Mouse (Mus musculus) small intestine, adult 10 weeks (tissue): ENCODE data around the gene Lrrc55. TPM values are rescaled to one million over a fixed set of nuclear protein-coding genes. Genes with fewer than 3 reads are reported as not detected.

Source experiments
- polyA plus RNA-seq: library from polyadenylated mRNA; stranded (reverse); fragments of 350-450 nt; fragmentation: Illumina TruSeq; extraction: RNeasy Lipid Tissue Mini Kit (QIAGEN cat#74804); gene quantifications from one replicate; pipeline ENCODE4 v1.2.3, GENCODE M21; 2014; ENCODE audit warnings: low replicate concordance

The Lrrc55 gene
- polyA plus RNA-seq = 3.0 TPM

DNA sequence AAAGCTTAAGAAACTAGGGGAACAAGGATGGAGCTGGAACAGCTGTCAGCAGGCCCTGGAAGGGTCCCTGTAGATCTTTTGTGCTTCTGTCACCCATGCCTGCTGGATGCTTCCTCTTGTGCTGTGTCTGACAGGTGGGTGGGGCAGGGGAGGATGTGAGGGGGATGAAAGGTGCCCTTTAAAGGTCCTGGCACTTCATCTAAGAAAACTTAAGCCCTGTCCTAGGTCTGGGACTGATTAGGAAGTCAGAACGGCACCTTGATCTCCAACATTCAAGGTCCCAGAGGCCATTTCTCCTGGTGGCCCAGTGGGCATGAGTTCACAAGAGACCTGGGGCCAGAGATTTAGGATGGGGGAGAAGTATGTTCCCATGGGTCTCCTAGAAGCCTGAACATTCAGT lies at the start of gene Lrrc55:
Lrrc55 (minus strand) TSS at position 297 of the 400 bp plus-strand sequence.

DNA sequence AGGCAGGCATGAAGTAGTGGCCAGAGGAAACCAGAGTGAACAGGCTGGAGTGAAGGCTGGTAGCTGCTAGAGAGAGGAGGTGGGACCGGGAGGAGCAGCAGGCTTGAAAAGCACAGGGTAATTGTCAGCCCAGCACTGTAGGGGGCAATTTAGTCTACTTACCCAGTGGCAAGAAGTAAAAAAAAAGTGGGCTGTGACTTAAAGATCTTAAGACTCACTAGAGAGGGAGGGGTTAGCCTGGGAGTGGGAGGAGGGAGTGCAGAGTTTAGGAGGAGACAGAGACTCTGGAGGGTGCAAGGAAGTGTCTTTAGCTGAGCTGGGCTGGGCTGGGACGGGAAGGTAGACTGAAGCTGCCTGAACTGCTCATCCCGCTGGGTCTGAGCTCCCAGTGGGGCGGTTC lies 60.9 kb downstream of the Lrrc55 start, which contains the start of gene Aplnr:
Aplnr (plus strand) TSS at position 137 of the 400 bp plus-strand sequence.

Other genes starting within 250 kb of the Lrrc55 start
- not detected for gene Prg2, start 216.7 kb downstream of the Lrrc55 start, polyA plus RNA-seq
- gene Prg3, start 209.0 kb downstream of the Lrrc55 start, polyA plus RNA-seq = not detected
- gene Ssrp1, start 160.0 kb downstream of the Lrrc55 start, polyA plus RNA-seq = 64.7 TPM
- gene P2rx3, start 159.7 kb downstream of the Lrrc55 start, polyA plus RNA-seq = not detected
- 0.59 TPM for gene Tnks1bp1, start 149.2 kb downstream of the Lrrc55 start, polyA plus RNA-seq
- 5.5 TPM for gene Aplnr, start 61.0 kb downstream of the Lrrc55 start, polyA plus RNA-seq
- gene Olfr987, start 142.1 kb upstream of the Lrrc55 start, polyA plus RNA-seq = not detected
- not detected for gene Olfr988, start 166.0 kb upstream of the Lrrc55 start, polyA plus RNA-seq
- not detected for gene Olfr992, start 212.3 kb upstream of the Lrrc55 start, polyA plus RNA-seq
- not detected for gene Olfr993, start 217.7 kb upstream of the Lrrc55 start, polyA plus RNA-seq
- gene Olfr994, start 239.3 kb upstream of the Lrrc55 start, polyA plus RNA-seq = not detected
- not detected for gene Olfr995, start 246.4 kb upstream of the Lrrc55 start, polyA plus RNA-seq